Mouse (Mus musculus) cortical plate, adult 2 months (tissue): ENCODE data around the gene Rnf212. TPM values are rescaled to one million over a fixed set of nuclear protein-coding genes. Genes with fewer than 3 reads are reported as not detected.
A peak's percentile ranks its signal among the peaks of the same experiment; 100 is the strongest.
"Not testable (repeated sequence)": the region's sequence is repeated elsewhere in the genome, so short reads cannot be mapped to it uniquely, and the experiment has no call there.

Source experiments
- H3K27ac ChIP-seq: fragments of 200-500 bp; 2 replicates; pipeline ENCODE4 v1.5.1; 2012; ENCODE audit warnings: low read length, control low read depth, inconsistent platforms; ENCODE audit not compliant: insufficient read depth
- H3K4me1 ChIP-seq: fragments of 200-500 bp; 2 replicates; pipeline ENCODE4 v1.6.1; 2011; ENCODE audit warnings: low read length; ENCODE audit not compliant: control insufficient read depth, insufficient read depth
- H3K4me3 ChIP-seq: fragments of 200-500 bp; 2 replicates; pipeline ENCODE4 v1.5.1; 2011; ENCODE audit warnings: mild to moderate bottlenecking, low read length, control low read depth; ENCODE audit not compliant: insufficient read depth
- CTCF ChIP-seq: fragments of 200-500 bp; IDR thresholded peaks from 2 replicates; pipeline ENCODE4 v1.5.1; 2011; ENCODE audit warnings: mild to moderate bottlenecking, control low read depth, low read length; ENCODE audit not compliant: insufficient read depth; ENCODE audit errors: extremely low read depth
- POLR2A ChIP-seq: fragments of 200-500 bp; IDR thresholded peaks from 2 replicates; pipeline ENCODE4 v1.6.1; 2011; ENCODE audit warnings: mild to moderate bottlenecking, low read length, control low read depth; ENCODE audit not compliant: insufficient read depth; ENCODE audit errors: extremely low read depth
- polyA plus RNA-seq: library from polyadenylated mRNA; depleted of rRNA; stranded (reverse); fragments of >200 nt; gene quantifications from 2 replicates; pipeline ENCODE4 v1.2.3, GENCODE M21; 2012; rRNA removed

The Rnf212 gene
- polyA plus RNA-seq = not detected in 2 replicates

GRCm38 (mm10) chr5:108774630-108775306 is at the start of gene Rnf212:
Rnf212 (minus strand) TSS chr5:108774982.
- Histone ChIP-seq H3K4me1 (no peaks in the 10 kb centered on the region), H3K27ac (no peak within 1 kb of the TSS), H3K4me3 (no peak within 1 kb of the TSS)
- TF ChIP-seq POLR2A (no peak), CTCF (no peak)

- no peak for TF ChIP-seq POLR2A
- no peak for TF ChIP-seq CTCF
- Histone ChIP-seq H3K27ac (no peak overlapping the region), H3K4me1 (no peaks in the 10 kb centered on the region), H3K4me3 (no peak overlapping the region)
Measured at GRCm38 (mm10) chr5:108823276-108823675, 48.5 kb upstream of the Rnf212 start.

GRCm38 (mm10) chr5:108808750-108809149 is 34.0 kb upstream of the Rnf212 start, which contains the start of gene Vmn2r8:
Vmn2r8 (minus strand) TSS chr5:108808850.
- not testable (repeated sequence) for H3K4me1 ChIP-seq, H3K27ac ChIP-seq, H3K4me3 ChIP-seq

GRCm38 (mm10) chr5:108803646-108804045 is 28.9 kb upstream of the Rnf212 start:
- Histone ChIP-seq H3K4me3 (no peak overlapping the region), H3K4me1 (no peaks in the 10 kb centered on the region), H3K27ac (no peak overlapping the region)
- no peak for TF ChIP-seq CTCF
- no peak for TF ChIP-seq POLR2A

- not testable (repeated sequence) for H3K4me3 ChIP-seq, H3K4me1 ChIP-seq, H3K27ac ChIP-seq
Measured at GRCm38 (mm10) chr5:108795263-108795662, 20.5 kb upstream of the Rnf212 start, which contains the start of gene Tmed11. Tmed11 (minus strand) TSS chr5:108795363.

GRCm38 (mm10) chr5:108790385-108790784 is 15.6 kb upstream of the Rnf212 start:
- not testable (repeated sequence) for H3K27ac ChIP-seq, H3K4me1 ChIP-seq, H3K4me3 ChIP-seq

- no peak for TF ChIP-seq CTCF
- no peak for TF ChIP-seq POLR2A
- no peaks in the 10 kb centered on the region for H3K4me1 ChIP-seq
- no peak overlapping the region for H3K27ac ChIP-seq
- H3K4me3 ChIP-seq = no peak overlapping the region
Measured at GRCm38 (mm10) chr5:108760002-108760401, 14.8 kb downstream of the Rnf212 start.

GRCm38 (mm10) chr5:108758396-108758795 is 16.4 kb downstream of the Rnf212 start:
- H3K4me3 ChIP-seq = no peak overlapping the region
- TF ChIP-seq CTCF (peak; percentile 35; the same call in 1 of the 2 replicates), POLR2A (no peak)
- H3K27ac ChIP-seq = no peak overlapping the region
- H3K4me1 ChIP-seq = no peaks in the 10 kb centered on the region

GRCm38 (mm10) chr5:108751258-108751657 is 23.5 kb downstream of the Rnf212 start:
- not testable (repeated sequence) for H3K4me3 ChIP-seq, H3K4me1 ChIP-seq, H3K27ac ChIP-seq

GRCm38 (mm10) chr5:108750328-108751210 is 24.2 kb downstream of the Rnf212 start:
- Histone ChIP-seq H3K4me3 (no peak overlapping the region), H3K27ac (no peak overlapping the region), H3K4me1 (no peaks in the 10 kb centered on the region)
- TF ChIP-seq POLR2A (no peak), CTCF (no peak)
